Mouse (Mus musculus): ENCODE results near the gene Trim45. TPM values are rescaled to one million over a fixed set of nuclear protein-coding genes. Genes with fewer than 3 reads are reported as not detected.

The Trim45 gene
- polyA plus RNA-seq, 1 experiment, result 1.4 TPM

- Histone ChIP-seq H3K27ac (ENCODE audit: insufficient read depth, low read length) (no peak overlapping the region), H3K4me1 (ENCODE audit: control insufficient read depth, insufficient read depth, insufficient read length) (no peaks in the 10 kb centered on the region), H3K4me3 (ENCODE audit: extremely low read depth, insufficient read depth, insufficient read length) (no peak overlapping the region), H3K27me3 (ENCODE audit: control insufficient read depth, insufficient read depth, low read length) (no peaks in the 10 kb centered on the region), H3K36me3 (ENCODE audit: control insufficient read depth, insufficient read depth, low read length) (no peaks in the 10 kb centered on the region)
- DNase-seq (ENCODE audit: low read depth in 1 of 2, low spot score in 2 of 2), result no peak
- no peak for TF ChIP-seq CTCF (IDR thresholded peaks at IDR 0.05; ENCODE audit: extremely low read depth, insufficient read depth, insufficient read length, insufficient replicate concordance)
- no peak for TF ChIP-seq POLR2A (IDR thresholded peaks at IDR 0.05; ENCODE audit: low read depth, low read length)
- WGBS, result 80% methylated on average over 11 of the region's 11 CpGs
Observed at GRCm38 (mm10) chr3:100892383-100893335, 29.3 kb upstream of the Trim45 start.

GRCm38 (mm10) chr3:100895500-100895899, 26.5 kb upstream of the Trim45 start:
- Histone ChIP-seq H3K27ac (ENCODE audit: insufficient read depth, low read length) (no peak overlapping the region), H3K36me3 (ENCODE audit: control insufficient read depth, insufficient read depth, low read length) (no peaks in the 10 kb centered on the region), H3K4me3 (ENCODE audit: extremely low read depth, insufficient read depth, insufficient read length) (no peak overlapping the region), H3K4me1 (ENCODE audit: control insufficient read depth, insufficient read depth, insufficient read length) (no peaks in the 10 kb centered on the region), H3K27me3 (ENCODE audit: control insufficient read depth, insufficient read depth, low read length) (no peaks in the 10 kb centered on the region)
- 85% methylated on average over 6 of the region's 6 CpGs for WGBS
- TF ChIP-seq POLR2A (IDR thresholded peaks at IDR 0.05; ENCODE audit: low read depth, low read length) (no peak), CTCF (IDR thresholded peaks at IDR 0.05; ENCODE audit: extremely low read depth, insufficient read depth, insufficient read length, insufficient replicate concordance) (no peak)
- DNase-seq (ENCODE audit: low read depth in 1 of 2, low spot score in 2 of 2), result no peak

GRCm38 (mm10) chr3:100906128-100906527, 15.9 kb upstream of the Trim45 start:
- no peak for TF ChIP-seq POLR2A (IDR thresholded peaks at IDR 0.05; ENCODE audit: low read depth, low read length)
- no peak for TF ChIP-seq CTCF (IDR thresholded peaks at IDR 0.05; ENCODE audit: extremely low read depth, insufficient read depth, insufficient read length, insufficient replicate concordance)
- WGBS, result 24% methylated on average over 6 of the region's 6 CpGs
- DNase-seq (ENCODE audit: low read depth in 1 of 2, low spot score in 2 of 2), result no peak
- Histone ChIP-seq H3K4me1 (ENCODE audit: control insufficient read depth, insufficient read depth, insufficient read length) (no peaks in the 10 kb centered on the region), H3K27me3 (ENCODE audit: control insufficient read depth, insufficient read depth, low read length) (no peaks in the 10 kb centered on the region), H3K4me3 (ENCODE audit: extremely low read depth, insufficient read depth, insufficient read length) (no peak overlapping the region), H3K27ac (ENCODE audit: insufficient read depth, low read length) (no peak overlapping the region), H3K36me3 (ENCODE audit: control insufficient read depth, insufficient read depth, low read length) (no peaks in the 10 kb centered on the region)

- DNase-seq (ENCODE audit: low read depth in 1 of 2, low spot score in 2 of 2), result no peak
- TF ChIP-seq CTCF (IDR thresholded peaks at IDR 0.05; ENCODE audit: extremely low read depth, insufficient read depth, insufficient read length, insufficient replicate concordance) (peak; percentile 6; the same call in 1 of the 2 replicates), POLR2A (IDR thresholded peaks at IDR 0.05; ENCODE audit: low read depth, low read length) (no peak)
- 55% methylated on average over 3 of the region's 3 CpGs for WGBS
Observed at GRCm38 (mm10) chr3:100906916-100907315, 15.1 kb upstream of the Trim45 start.

GRCm38 (mm10) chr3:100908594-100908993, 13.4 kb upstream of the Trim45 start:
- 7% methylated on average over 6 of the region's 6 CpGs for WGBS
- Histone ChIP-seq H3K36me3 (ENCODE audit: control insufficient read depth, insufficient read depth, low read length) (no peaks in the 10 kb centered on the region), H3K4me1 (ENCODE audit: control insufficient read depth, insufficient read depth, insufficient read length) (no peaks in the 10 kb centered on the region), H3K27me3 (ENCODE audit: control insufficient read depth, insufficient read depth, low read length) (no peaks in the 10 kb centered on the region), H3K4me3 (ENCODE audit: extremely low read depth, insufficient read depth, insufficient read length) (no peak overlapping the region), H3K27ac (ENCODE audit: insufficient read depth, low read length) (no peak overlapping the region)
- no peak for DNase-seq (ENCODE audit: low read depth in 1 of 2, low spot score in 2 of 2)
- TF ChIP-seq POLR2A (IDR thresholded peaks at IDR 0.05; ENCODE audit: low read depth, low read length), result no peak

More at GRCm38 (mm10) chr3:100906916-100907315, 15.1 kb upstream of the Trim45 start:
- Histone ChIP-seq H3K27me3 (ENCODE audit: control insufficient read depth, insufficient read depth, low read length) (no peaks in the 10 kb centered on the region), H3K36me3 (ENCODE audit: control insufficient read depth, insufficient read depth, low read length) (no peaks in the 10 kb centered on the region), H3K4me1 (ENCODE audit: control insufficient read depth, insufficient read depth, insufficient read length) (no peaks in the 10 kb centered on the region), H3K27ac (ENCODE audit: insufficient read depth, low read length) (no peak overlapping the region), H3K4me3 (ENCODE audit: extremely low read depth, insufficient read depth, insufficient read length) (no peak overlapping the region)

GRCm38 (mm10) chr3:100910621-100911020, 11.4 kb upstream of the Trim45 start:
- no peak for DNase-seq (ENCODE audit: low read depth in 1 of 2, low spot score in 2 of 2)
- Histone ChIP-seq H3K27me3 (ENCODE audit: control insufficient read depth, insufficient read depth, low read length) (no peaks in the 10 kb centered on the region), H3K36me3 (ENCODE audit: control insufficient read depth, insufficient read depth, low read length) (no peaks in the 10 kb centered on the region), H3K4me1 (ENCODE audit: control insufficient read depth, insufficient read depth, insufficient read length) (no peaks in the 10 kb centered on the region), H3K27ac (ENCODE audit: insufficient read depth, low read length) (no peak overlapping the region), H3K4me3 (ENCODE audit: extremely low read depth, insufficient read depth, insufficient read length) (no peak overlapping the region)
- 88% methylated on average over 5 of the region's 5 CpGs for WGBS
- TF ChIP-seq POLR2A (IDR thresholded peaks at IDR 0.05; ENCODE audit: low read depth, low read length) (no peak), CTCF (IDR thresholded peaks at IDR 0.05; ENCODE audit: extremely low read depth, insufficient read depth, insufficient read length, insufficient replicate concordance) (no peak)

GRCm38 (mm10) chr3:100911026-100911425, 11.0 kb upstream of the Trim45 start:
- no peak for DNase-seq (ENCODE audit: low read depth in 1 of 2, low spot score in 2 of 2)
- H3K27ac ChIP-seq (ENCODE audit: insufficient read depth, low read length), result no peak overlapping the region
- no peaks in the 10 kb centered on the region for H3K27me3 ChIP-seq (ENCODE audit: control insufficient read depth, insufficient read depth, low read length)
- TF ChIP-seq CTCF (IDR thresholded peaks at IDR 0.05; ENCODE audit: extremely low read depth, insufficient read depth, insufficient read length, insufficient replicate concordance) (no peak), POLR2A (IDR thresholded peaks at IDR 0.05; ENCODE audit: low read depth, low read length) (no peak)
- 86% methylated on average over 9 of the region's 9 CpGs for WGBS
- H3K36me3 ChIP-seq (ENCODE audit: control insufficient read depth, insufficient read depth, low read length), result no peaks in the 10 kb centered on the region
- no peaks in the 10 kb centered on the region for H3K4me1 ChIP-seq (ENCODE audit: control insufficient read depth, insufficient read depth, insufficient read length)
- no peak overlapping the region for H3K4me3 ChIP-seq (ENCODE audit: extremely low read depth, insufficient read depth, insufficient read length)
